Mouse (Mus musculus) heart, postnatal 0 days (tissue): ENCODE measurements around the gene Ggt5.

Experiments
- CTCF ChIP-seq: IDR thresholded peaks from 2 replicates; pipeline ENCODE4 v1.5.1; 2016; ENCODE audit warnings: antibody characterized with exemption, control low read depth, low read depth
- EP300 ChIP-seq: IDR thresholded peaks from 2 replicates; pipeline ENCODE4 v1.6.1; 2016; ENCODE audit warnings: antibody characterized with exemption, low read depth

DNA sequence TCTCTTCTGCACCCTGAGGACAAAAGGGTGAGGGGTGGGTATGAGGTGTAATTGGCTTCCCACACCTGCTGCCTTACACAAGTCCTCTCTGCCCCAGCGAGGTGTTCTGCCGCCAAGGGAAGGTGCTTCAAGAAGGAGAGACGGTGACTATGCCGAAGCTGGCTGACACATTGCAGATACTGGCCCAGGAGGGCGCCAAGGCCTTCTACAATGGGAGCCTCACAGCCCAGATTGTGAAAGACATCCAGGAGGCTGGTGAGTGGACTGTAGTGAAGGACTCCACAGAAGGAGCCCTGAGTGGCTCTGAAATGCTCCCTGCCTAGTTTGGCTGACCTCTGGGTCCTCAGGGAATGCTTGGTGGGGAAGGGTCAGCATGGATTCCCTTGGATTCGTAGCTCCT lies 10.0 kb upstream of the Ggt5 start:
- TF ChIP-seq CTCF (no peak), EP300 (no peak)
